Mouse (Mus musculus): ENCODE data around the gene Gsta1.

DNA sequence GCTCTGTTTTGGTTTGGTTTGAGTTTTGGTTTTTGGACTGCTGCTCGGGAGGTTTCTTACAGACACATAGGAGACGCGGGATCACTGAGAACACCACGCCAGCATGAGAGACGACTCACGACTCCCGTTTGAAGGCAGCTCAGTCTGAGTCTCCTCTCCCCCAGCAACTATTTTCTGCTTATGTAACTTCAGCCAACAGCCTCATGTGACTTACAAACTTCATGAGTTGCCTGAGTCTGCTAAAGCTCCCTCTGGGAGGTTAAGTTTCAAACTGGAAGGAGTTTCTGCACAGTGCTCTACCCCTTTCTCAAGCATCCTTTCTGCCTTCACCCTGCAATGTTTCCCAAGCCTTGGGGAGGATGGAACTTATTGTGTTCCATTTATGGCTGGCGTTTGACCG lies 44.8 kb upstream of the Gsta1 start:
- no peak for TF ChIP-seq CHD2 (IDR thresholded peaks at IDR 0.05; ENCODE audit: low read length)
- no peak for TF ChIP-seq CHD1 (IDR thresholded peaks at IDR 0.05; ENCODE audit: low read depth, low read length)
- no peak for TF ChIP-seq HCFC1 (IDR thresholded peaks at IDR 0.05; ENCODE audit: low read depth, low read length)
- no peak for TF ChIP-seq CTCF (IDR thresholded peaks at IDR 0.05 in 2 of 3, conservative IDR thresholded peaks at IDR 0.05 in 1 of 3; ENCODE audit: control insufficient read depth in 1 of 3, insufficient read depth in 1 of 3, low read depth in 2 of 3, low read length in 3 of 3, poor library complexity in 1 of 3, severe bottlenecking in 1 of 3)
- TF ChIP-seq GATA1 (IDR thresholded peaks at IDR 0.05; ENCODE audit: low read depth, low read length) = no peak
- TF ChIP-seq RAD21 (IDR thresholded peaks at IDR 0.05; ENCODE audit: low read depth, low read length) = no peak
- no peak for TF ChIP-seq POLR2A (IDR thresholded peaks at IDR 0.05; ENCODE audit: control insufficient read depth in 1 of 2, insufficient read depth in 1 of 2, low read depth in 1 of 2, low read length in 2 of 2, poor library complexity in 1 of 2)

Measured in MEL (cell line).